Mouse (Mus musculus) stomach, embryonic 14.5 days (tissue): ENCODE data around the gene Fam53a. TPM values are rescaled to one million over a fixed set of nuclear protein-coding genes. Genes with fewer than 3 reads are reported as not detected.

ENCODE experiments used
- ATAC-seq: fragments of 200-750 bp; cut with Nextera tagmentation; 2 replicates; pipeline ENCODE4 v1.8.0; 2017; ENCODE audit warnings: low read depth, moderate TSS enrichment; ENCODE audit not compliant: insufficient number of reproducible peaks, insufficient read depth, low FRiP score
- H3K27ac ChIP-seq: fragments of 300-500 bp; sonication (generic); 2 replicates; pipeline ENCODE4 v1.5.1; 2014; ENCODE audit warnings: mild to moderate bottlenecking, low read length, moderate library complexity, mixed read lengths
- H3K27me3 ChIP-seq: fragments of 300-500 bp; sonication (generic); 2 replicates; pipeline ENCODE4 v1.6.1; 2014; ENCODE audit warnings: low read length, control low read depth, mixed read lengths; ENCODE audit not compliant: control insufficient read depth, insufficient read depth
- H3K36me3 ChIP-seq: fragments of 300-500 bp; sonication (generic); 2 replicates; pipeline ENCODE4 v1.6.1; 2014; ENCODE audit warnings: mild to moderate bottlenecking, control low read depth, low read length, moderate library complexity, mixed read lengths; ENCODE audit not compliant: control insufficient read depth, insufficient read depth
- H3K4me1 ChIP-seq: fragments of 300-500 bp; sonication (generic); 2 replicates; pipeline ENCODE4 v1.6.1; 2014; ENCODE audit warnings: low read length, control low read depth, mixed read lengths; ENCODE audit not compliant: control insufficient read depth, insufficient read depth
- H3K4me2 ChIP-seq: fragments of 300-500 bp; sonication (generic); replicated peaks from 2 replicates; pipeline ENCODE4 v1.6.1; 2014; ENCODE audit warnings: low read depth, low read length, control low read depth
- H3K4me3 ChIP-seq: fragments of 300-500 bp; sonication (generic); 2 replicates; pipeline ENCODE4 v1.5.1; 2014; ENCODE audit warnings: low read depth, low read length, control low read depth
- H3K9ac ChIP-seq: fragments of 300-500 bp; sonication (generic); replicated peaks from 2 replicates; pipeline ENCODE4 v1.6.1; 2014; ENCODE audit warnings: low read depth, mild to moderate bottlenecking, control low read depth, low read length, moderate library complexity, mixed read lengths
- H3K9me3 ChIP-seq: fragments of 300-500 bp; sonication (generic); 2 replicates; pipeline ENCODE4 v1.6.1; 2016; ENCODE audit warnings: low read depth, low read length, control low read depth; ENCODE audit not compliant: control insufficient read depth
- WGBS: fragments of 180-500 bp; shearing (Covaris S2); extraction: QIAGEN DNeasy Blood & Tissue Kit; methylation state at CpG from one replicate; pipeline ENCODE4 v1.1.7; 2014; 5-methylcytosine and 5-hydroxymethylcytosine counted together
- polyA plus RNA-seq: library from polyadenylated mRNA; unstranded; fragments of >200 nt; fragmentation: Nextera tagmentation; extraction: Ambion mirVana; gene quantifications from 2 replicates; pipeline ENCODE4 v1.2.1, GENCODE M21; 2014

The Fam53a gene
- polyA plus RNA-seq, 1 experiment from 2014 or later = 66.0 TPM

DNA sequence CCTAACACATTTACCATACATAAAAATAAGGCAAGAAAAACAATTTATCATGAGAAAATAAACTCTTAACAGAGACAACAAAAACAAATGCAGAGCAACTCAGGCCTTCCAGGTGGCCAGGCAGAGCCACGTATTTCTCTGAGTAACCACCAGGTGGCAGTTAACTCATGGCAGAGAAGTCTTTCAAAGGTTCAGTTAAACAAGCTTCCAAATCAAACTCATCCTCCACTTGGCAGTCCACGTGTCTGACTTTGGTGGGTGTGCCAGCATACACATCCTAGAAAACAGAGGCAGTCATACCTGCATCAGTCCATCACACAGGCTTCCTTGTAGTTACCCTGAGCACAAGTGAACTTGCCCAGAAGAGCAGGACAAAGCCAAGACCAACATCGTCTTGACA, 11.2 kb upstream of the Fam53a start:
- WGBS = 31% methylated on average over 3 of the region's 3 CpGs
- Histone ChIP-seq H3K4me1 (no peaks in the 10 kb centered on the region), H3K9me3 (no peaks in the 10 kb centered on the region), H3K27ac (no peak overlapping the region), H3K9ac (no peak overlapping the region), H3K4me3 (no peak overlapping the region), H3K27me3 (no peaks in the 10 kb centered on the region), H3K4me2 (no peak overlapping the region), H3K36me3 (peaks cover 58% of the 10 kb centered on the region)
- no peak for ATAC-seq

DNA sequence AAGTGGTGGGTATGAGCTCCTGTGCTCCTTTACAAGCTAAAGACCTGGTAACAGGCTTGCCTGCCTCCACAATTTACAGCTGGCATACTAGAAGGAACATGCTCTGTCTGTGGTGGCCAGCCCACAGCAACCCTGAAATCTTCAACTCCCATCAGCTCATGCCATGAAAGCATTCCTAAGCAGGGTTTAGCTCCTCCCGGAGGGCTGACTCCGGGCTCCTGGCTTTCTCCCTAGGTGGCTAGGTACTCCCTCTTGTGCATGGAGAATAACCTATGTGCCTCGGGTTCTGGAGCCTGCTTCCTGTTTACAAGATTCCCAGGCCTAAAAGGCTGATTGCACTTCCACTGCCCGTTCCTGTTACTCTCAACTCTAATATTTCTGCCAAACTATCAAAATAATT, 9.4 kb upstream of the Fam53a start:
- 54% methylated on average over 4 of the region's 4 CpGs for whole genome bisulfite sequencing
- Histone ChIP-seq H3K4me2 (no peak overlapping the region), H3K27ac (no peak overlapping the region), H3K27me3 (no peaks in the 10 kb centered on the region), H3K4me1 (no peaks in the 10 kb centered on the region), H3K9me3 (no peaks in the 10 kb centered on the region), H3K9ac (no peak overlapping the region), H3K36me3 (peaks cover 44% of the 10 kb centered on the region), H3K4me3 (no peak overlapping the region)
- ATAC-seq = no peak

DNA sequence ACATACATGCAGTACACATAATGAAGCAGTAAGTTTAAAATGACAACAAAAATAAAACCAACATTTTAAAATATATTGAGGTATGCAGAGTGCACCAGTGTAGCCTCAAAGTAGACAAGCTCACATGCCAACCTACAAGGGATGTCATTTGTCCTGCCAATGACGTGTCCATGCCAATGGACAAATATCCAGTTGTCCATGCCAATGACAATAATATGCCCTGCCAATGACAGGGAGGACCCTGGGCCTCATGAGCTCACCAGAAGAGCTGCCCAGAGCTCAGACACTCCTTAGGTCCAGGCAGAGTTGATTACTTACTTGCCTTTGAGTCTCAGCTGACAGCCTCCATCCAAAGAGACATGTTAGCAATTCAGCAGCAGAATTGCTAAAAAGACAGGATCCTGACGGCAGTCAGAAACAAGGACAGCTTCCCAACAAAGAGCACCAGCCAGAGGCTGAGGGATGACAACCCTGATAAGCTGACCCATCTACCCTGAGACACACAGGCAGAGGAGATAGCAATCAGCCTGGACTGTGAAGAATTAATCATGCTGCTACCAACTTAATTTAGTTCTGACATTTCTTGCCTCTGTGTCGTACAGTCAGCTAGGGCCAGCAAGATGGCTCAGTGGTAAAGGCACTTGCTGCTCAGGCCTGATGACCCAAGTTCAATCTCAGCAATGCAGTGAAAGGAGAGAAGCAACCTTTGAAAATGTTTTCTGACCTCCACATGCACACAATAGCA, 8.3 kb upstream of the Fam53a start:
- 70% methylated on average over 3 of the region's 3 CpGs for WGBS
- Histone ChIP-seq H3K4me2 (no peak overlapping the region), H3K36me3 (peaks cover 35% of the 10 kb centered on the region), H3K27me3 (no peaks in the 10 kb centered on the region), H3K4me1 (no peaks in the 10 kb centered on the region), H3K9ac (no peak overlapping the region), H3K4me3 (no peak overlapping the region), H3K9me3 (no peaks in the 10 kb centered on the region), H3K27ac (no peak overlapping the region)
- ATAC-seq = no peak

DNA sequence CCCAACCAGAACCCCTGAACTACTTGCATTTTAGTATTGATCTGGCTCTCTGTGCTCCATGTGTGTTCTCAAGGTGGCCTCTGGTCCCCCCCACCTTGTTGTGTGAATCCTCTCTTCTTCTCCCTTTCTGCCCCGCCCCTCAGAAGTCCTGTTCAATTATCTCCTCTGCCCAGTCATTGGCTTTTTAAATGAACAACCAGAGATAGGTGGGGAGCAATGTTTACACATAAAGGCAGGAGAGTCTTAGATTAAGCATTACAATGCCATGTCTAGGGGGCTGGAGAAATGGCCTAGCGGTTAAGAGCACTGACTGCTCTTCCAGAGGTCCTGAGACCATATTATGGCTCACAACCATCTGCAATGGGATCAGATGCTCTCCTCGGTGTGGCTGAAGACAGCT, 5.9 kb upstream of the Fam53a start:
- 92% methylated on average over 3 of the region's 3 CpGs for WGBS
- H3K27ac ChIP-seq = no peak overlapping the region
- no peak overlapping the region for H3K4me2 ChIP-seq
- no peak overlapping the region for H3K4me3 ChIP-seq
- H3K4me1 ChIP-seq = 0 out of 2 replicates have a peak, but pooled peaks cover 3% of the 10 kb centered on the region
- H3K9me3 ChIP-seq = no peaks in the 10 kb centered on the region
- no peak for ATAC-seq
- no peaks in the 10 kb centered on the region for H3K27me3 ChIP-seq
- H3K36me3 ChIP-seq = peaks cover 13% of the 10 kb centered on the region
- H3K9ac ChIP-seq = no peak overlapping the region

DNA sequence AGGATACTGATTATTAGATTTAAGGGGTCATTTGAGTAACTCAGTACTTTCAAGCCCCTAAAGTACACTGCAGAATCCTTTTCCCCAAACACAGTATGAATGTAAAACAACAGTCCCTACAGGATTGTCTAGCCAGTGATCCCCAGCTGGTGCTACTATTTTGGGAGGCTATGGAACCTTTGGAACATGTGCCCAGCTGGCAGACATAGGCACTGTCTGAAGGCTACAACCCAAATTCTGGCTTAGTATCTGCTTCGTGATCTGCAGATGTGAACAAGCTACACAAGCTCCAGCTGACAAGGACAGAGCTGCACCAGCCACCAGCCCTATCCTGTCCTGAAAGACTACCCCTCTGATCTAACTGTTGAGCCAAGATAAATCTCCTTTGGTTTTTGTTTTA, 3.1 kb upstream of the Fam53a start:
- Histone ChIP-seq H3K9me3 (no peaks in the 10 kb centered on the region), H3K9ac (no peak overlapping the region), H3K27ac (no peak overlapping the region), H3K4me1 (peaks cover 15% of the 10 kb centered on the region; the same call in 1 of the 2 replicates), H3K27me3 (no peaks in the 10 kb centered on the region), H3K4me2 (no peak overlapping the region), H3K4me3 (no peak overlapping the region), H3K36me3 (no peaks in the 10 kb centered on the region)
- 88% methylated on average over 1 of the region's 1 CpGs for WGBS
- ATAC-seq = no peak

DNA sequence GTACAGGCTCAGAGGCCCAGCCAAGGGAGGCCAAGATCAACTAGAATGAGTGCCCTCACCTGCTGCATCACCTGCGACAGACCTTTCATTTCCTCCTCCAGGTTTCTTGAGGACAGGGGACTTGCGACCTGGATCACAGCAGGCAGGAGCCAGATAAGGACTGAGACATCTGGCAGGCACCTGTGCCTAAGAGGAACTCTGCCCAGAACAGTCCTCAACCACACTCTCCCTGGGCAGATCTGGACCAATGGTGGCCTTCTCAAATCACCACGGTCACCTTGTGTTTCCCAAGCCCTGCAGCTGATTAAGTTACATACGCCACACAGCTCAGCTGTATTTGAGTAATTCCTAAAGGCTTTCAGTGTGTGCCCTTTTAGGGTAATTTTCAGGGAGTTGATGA, 1.2 kb upstream of the Fam53a start:
- WGBS = 59% methylated on average over 4 of the region's 4 CpGs
- no peaks in the 10 kb centered on the region for H3K36me3 ChIP-seq
- H3K4me2 ChIP-seq = peak overlapping the region; percentile 64
- ATAC-seq = no peak
- H3K9me3 ChIP-seq = no peaks in the 10 kb centered on the region
- peak overlapping the region; percentile 29; the same call in 1 of the 2 replicates for H3K27ac ChIP-seq
- no peak overlapping the region for H3K9ac ChIP-seq
- H3K4me3 ChIP-seq = peak overlapping the region; percentile 53
- H3K4me1 ChIP-seq = peaks cover 15% of the 10 kb centered on the region; the same call in 1 of the 2 replicates
- H3K27me3 ChIP-seq = no peaks in the 10 kb centered on the region

DNA sequence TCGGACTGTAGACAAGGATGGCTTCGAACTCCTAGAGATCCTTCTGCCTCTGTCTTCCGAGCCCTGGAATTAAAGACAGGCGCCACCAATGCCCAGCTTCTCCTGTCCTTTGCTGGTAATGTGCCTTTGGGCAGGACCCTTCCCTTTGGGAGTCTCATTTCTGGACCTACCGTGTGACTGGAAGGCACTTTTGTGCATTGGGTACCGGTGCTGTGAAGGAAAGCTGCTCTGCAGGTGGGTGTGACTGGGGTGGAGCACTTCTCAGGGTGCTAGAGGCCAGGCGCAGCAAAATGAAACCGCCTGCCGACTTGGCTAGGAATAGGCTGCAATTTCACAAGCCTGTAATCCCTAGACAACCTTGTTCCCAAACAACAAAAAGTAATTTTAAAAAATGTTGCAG, 626 bp upstream of the Fam53a start:
- Histone ChIP-seq H3K4me2 (peak overlapping the region; percentile 64), H3K4me1 (peaks cover 15% of the 10 kb centered on the region; the same call in 1 of the 2 replicates), H3K36me3 (no peaks in the 10 kb centered on the region), H3K27ac (peak overlapping the region; percentile 29; the same call in 1 of the 2 replicates), H3K27me3 (no peaks in the 10 kb centered on the region), H3K9ac (no peak overlapping the region), H3K9me3 (no peaks in the 10 kb centered on the region), H3K4me3 (peak overlapping the region; percentile 53)
- peak; percentile 53; the same call in 1 of the 2 replicates for ATAC-seq
- WGBS = 3% methylated on average over 9 of the region's 9 CpGs

DNA sequence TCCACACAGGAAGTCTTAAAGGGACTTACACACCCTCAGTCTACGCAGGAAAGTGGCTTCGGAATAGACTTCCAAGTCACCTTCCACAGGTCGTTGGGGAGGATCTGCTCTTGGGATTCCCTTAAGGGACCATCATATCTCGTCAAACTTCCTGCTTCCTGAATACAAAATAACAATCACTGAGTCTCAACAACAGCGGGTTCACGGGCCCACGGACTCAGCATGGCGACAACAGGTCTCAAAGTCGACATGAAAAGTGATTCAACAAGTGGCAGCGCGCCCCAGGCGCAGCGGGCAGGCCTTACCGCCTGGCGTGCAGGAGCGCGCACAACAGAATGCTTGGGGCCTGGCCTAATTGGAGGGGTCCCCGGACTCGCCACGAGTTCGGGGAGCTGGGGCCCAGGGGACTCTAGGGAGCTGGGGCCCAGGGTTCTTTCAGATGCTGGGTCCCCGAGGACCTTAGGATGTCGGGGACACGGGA, 575 bp downstream of the Fam53a start:
- H3K36me3 ChIP-seq = no peaks in the 10 kb centered on the region
- under 1% methylated on average over 24 of the region's 24 CpGs for WGBS
- ATAC-seq = no peak
- H3K27me3 ChIP-seq = no peaks in the 10 kb centered on the region
- H3K4me3 ChIP-seq = peak overlapping the region; percentile 53
- peak overlapping the region; percentile 72 for H3K9ac ChIP-seq
- H3K27ac ChIP-seq = peak overlapping the region; percentile 75
- peaks cover 15% of the 10 kb centered on the region; the same call in 1 of the 2 replicates for H3K4me1 ChIP-seq
- peak overlapping the region; percentile 65 for H3K4me2 ChIP-seq
- H3K9me3 ChIP-seq = no peaks in the 10 kb centered on the region
